Mouse (Mus musculus): ENCODE data around the gene Galnt6.

DNA sequence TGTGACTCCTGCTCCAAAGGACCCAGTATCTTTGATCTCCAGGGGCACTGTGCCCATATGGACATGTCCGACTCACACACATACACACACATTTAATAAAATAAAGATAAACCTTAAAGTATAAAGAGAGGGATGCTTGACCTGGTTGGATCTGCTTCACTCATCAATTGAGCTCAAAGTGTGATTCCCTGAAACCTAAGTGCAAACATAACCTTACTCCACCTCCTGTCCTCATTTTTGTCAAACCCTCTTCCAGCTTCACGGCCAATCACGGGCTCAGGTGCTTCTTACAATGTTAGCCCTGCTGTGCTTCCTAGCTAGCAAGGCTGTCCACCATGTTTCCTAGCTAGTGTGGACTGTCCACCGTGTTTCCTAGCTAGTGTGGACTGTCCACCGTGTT is 74.0 kb downstream of the Galnt6 start:
- TF ChIP-seq CTCF (IDR thresholded peaks at IDR 0.05; ENCODE audit: low read depth, low read length) (no peak), POLR2A (IDR thresholded peaks at IDR 0.05; ENCODE audit: extremely low read depth, insufficient read depth, low read length) (no peak)
